Mouse (Mus musculus): ENCODE data around the gene Camk1d. TPM values are rescaled to one million over a fixed set of nuclear protein-coding genes. Genes with fewer than 3 reads are reported as not detected.
"Not testable (repeated sequence)": the region's sequence is repeated elsewhere in the genome, so short reads cannot be mapped to it uniquely, and the experiment has no call there.

Camk1d gene
- total and polyA plus RNA-seq, 2 experiments = 17.0 to 47.7 TPM

DNA sequence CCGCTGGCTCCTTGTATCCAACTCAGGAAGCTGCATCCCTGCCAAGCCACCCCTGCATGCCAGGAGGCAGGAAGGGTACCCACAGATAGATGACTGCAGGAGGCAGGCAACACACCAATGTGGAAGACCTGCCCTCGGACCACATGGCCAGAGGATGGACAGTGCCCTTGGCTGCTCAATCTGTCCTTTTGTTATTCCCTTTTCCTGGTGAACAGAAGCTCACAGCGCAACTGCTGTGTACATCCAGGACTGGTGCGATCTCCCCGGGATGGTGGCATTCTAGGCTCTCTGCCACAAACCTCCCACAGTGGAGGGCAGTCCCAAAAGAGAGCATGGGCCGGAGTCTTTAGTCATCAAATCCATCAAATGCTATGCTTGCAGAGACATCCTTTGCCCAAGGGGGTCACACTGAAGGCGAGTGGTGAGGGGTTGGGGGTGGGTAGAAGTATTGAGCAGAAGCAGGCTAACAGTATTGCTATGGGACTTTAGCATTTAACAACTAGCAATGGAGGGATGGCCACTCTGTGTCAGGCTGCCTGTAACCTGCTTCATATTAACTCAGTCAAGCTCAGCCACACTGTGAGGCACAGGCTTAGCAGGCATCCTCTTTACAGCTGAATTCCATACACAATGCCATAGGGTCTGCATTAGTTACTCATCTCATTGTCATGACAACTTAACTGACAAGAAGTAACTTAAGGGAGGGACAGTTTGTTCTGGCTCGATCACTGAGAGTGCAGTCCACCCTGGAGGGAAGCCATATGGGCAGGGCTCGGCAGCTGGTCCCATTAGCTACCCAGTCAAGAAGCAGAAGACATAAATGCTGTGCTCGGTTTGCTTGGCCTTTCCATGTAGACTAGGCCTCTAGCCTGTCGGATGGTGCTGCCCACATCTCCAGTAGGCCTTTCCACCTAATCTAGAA is 106.1 kb downstream of the Camk1d start:
- H3K4me3 ChIP-seq (ENCODE audit: insufficient read depth, low read depth, low read length) = no peak overlapping the region
- H3K79me2 ChIP-seq (ENCODE audit: control insufficient read depth, insufficient read depth, low read length) = peaks cover 19% of the 10 kb centered on the region; the same call in 1 of the 2 replicates
- 82% methylated on average over 11 of the region's 11 CpGs for WGBS
- H3K27ac ChIP-seq (replicated peaks; ENCODE audit: insufficient read depth, low read depth, low read length) = no peak overlapping the region
- TF ChIP-seq POLR2A (IDR thresholded peaks at IDR 0.05; ENCODE audit: extremely low read depth, insufficient read depth, low read length) = no peak
- no peak for TF ChIP-seq CTCF (IDR thresholded peaks at IDR 0.05; ENCODE audit: low read depth, low read length)
- H3K9ac ChIP-seq (ENCODE audit: low read depth, low read length) = no peak overlapping the region
- peak; percentile 20 for DNase-seq (ENCODE audit: extremely low read depth, low read depth, low spot score)
- H3K27me3 ChIP-seq (ENCODE audit: control insufficient read depth, insufficient read depth, low read length) = no peaks in the 10 kb centered on the region
- no peaks in the 10 kb centered on the region for H3K36me3 ChIP-seq (ENCODE audit: control insufficient read depth, insufficient read depth, low read length)
- peaks cover 12% of the 10 kb centered on the region for H3K4me1 ChIP-seq (ENCODE audit: control insufficient read depth, insufficient read depth, low read length)

GRCm38 (mm10) chr2:5605849-5606248 is 108.5 kb downstream of the Camk1d start:
- no peak for DNase-seq (ENCODE audit: extremely low read depth, low read depth, low spot score)
- TF ChIP-seq POLR2A (IDR thresholded peaks at IDR 0.05; ENCODE audit: extremely low read depth, insufficient read depth, low read length) (no peak), CTCF (IDR thresholded peaks at IDR 0.05; ENCODE audit: low read depth, low read length) (no peak)
- Histone ChIP-seq H3K36me3 (ENCODE audit: control insufficient read depth, insufficient read depth, low read length) (no peaks in the 10 kb centered on the region), H3K9ac (ENCODE audit: low read depth, low read length) (no peak overlapping the region), H3K79me2 (ENCODE audit: control insufficient read depth, insufficient read depth, low read length) (peaks cover 16% of the 10 kb centered on the region; the same call in 1 of the 2 replicates), H3K4me1 (ENCODE audit: control insufficient read depth, insufficient read depth, low read length) (peaks cover 10% of the 10 kb centered on the region), H3K4me3 (ENCODE audit: insufficient read depth, low read depth, low read length) (no peak overlapping the region), H3K27ac (replicated peaks; ENCODE audit: insufficient read depth, low read depth, low read length) (no peak overlapping the region), H3K27me3 (ENCODE audit: control insufficient read depth, insufficient read depth, low read length) (no peaks in the 10 kb centered on the region)
- 81% methylated on average over 3 of the region's 3 CpGs for WGBS

DNA sequence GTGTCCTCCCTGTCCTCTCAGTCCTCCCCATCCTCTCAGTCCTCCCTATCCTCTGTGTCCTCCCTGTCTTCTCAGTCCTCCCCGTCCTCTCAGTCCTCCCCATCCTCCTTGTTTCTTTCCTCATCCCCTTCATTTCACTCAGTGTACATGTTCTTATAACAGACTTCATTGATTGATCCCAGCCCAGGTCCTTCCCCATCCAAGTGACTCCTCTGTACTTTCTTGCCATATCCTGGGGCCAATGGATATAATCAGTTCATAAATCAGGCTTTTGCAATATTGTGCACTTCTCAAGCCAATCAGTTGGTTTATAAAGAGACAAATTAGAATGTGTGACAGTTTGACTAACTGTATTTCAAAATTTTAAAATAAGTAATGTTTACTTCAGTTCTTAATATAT is 112.3 kb downstream of the Camk1d start:
- no peak overlapping the region for H3K27ac ChIP-seq (replicated peaks; ENCODE audit: insufficient read depth, low read depth, low read length)
- TF ChIP-seq CTCF (IDR thresholded peaks at IDR 0.05; ENCODE audit: low read depth, low read length) (no peak), POLR2A (IDR thresholded peaks at IDR 0.05; ENCODE audit: extremely low read depth, insufficient read depth, low read length) (no peak)
- WGBS = 84% methylated on average over 1 of the region's 1 CpGs
- H3K4me1 ChIP-seq (ENCODE audit: control insufficient read depth, insufficient read depth, low read length) = peaks cover 13% of the 10 kb centered on the region
- no peak for DNase-seq (ENCODE audit: extremely low read depth, low read depth, low spot score)
- H3K4me3 ChIP-seq (ENCODE audit: insufficient read depth, low read depth, low read length) = no peak overlapping the region
- H3K36me3 ChIP-seq (ENCODE audit: control insufficient read depth, insufficient read depth, low read length) = no peaks in the 10 kb centered on the region
- no peaks in the 10 kb centered on the region for H3K27me3 ChIP-seq (ENCODE audit: control insufficient read depth, insufficient read depth, low read length)
- peaks cover 14% of the 10 kb centered on the region; the same call in 1 of the 2 replicates for H3K79me2 ChIP-seq (ENCODE audit: control insufficient read depth, insufficient read depth, low read length)
- no peak overlapping the region for H3K9ac ChIP-seq (ENCODE audit: low read depth, low read length)

DNA sequence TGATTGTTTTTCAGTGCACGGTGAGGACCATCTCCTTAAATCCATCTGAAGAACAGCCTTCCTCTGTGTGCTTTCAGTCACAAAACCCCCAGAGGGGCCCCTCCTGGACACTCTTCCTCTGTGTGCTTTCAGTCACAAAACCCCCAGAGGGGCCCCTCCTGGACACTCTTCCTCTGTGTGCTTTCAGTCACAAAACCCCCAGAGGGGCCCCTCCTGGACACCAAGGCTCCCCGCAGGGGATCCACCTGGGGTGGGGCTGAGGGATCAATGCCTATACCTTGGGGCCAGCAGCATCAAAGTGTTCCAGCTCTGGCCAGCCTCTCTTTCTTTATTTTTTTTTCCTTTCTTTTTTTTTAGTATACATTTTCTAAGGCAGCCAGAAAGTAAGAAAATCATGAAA is 113.1 kb downstream of the Camk1d start:
- peaks cover 13% of the 10 kb centered on the region for H3K4me1 ChIP-seq (ENCODE audit: control insufficient read depth, insufficient read depth, low read length)
- H3K79me2 ChIP-seq (ENCODE audit: control insufficient read depth, insufficient read depth, low read length) = peaks cover 14% of the 10 kb centered on the region; the same call in 1 of the 2 replicates
- not testable (repeated sequence) for H3K36me3 ChIP-seq (ENCODE audit: control insufficient read depth, insufficient read depth, low read length); H3K27ac ChIP-seq (replicated peaks; ENCODE audit: insufficient read depth, low read depth, low read length); H3K4me3 ChIP-seq (ENCODE audit: insufficient read depth, low read depth, low read length); H3K9ac ChIP-seq (ENCODE audit: low read depth, low read length); DNase-seq (ENCODE audit: extremely low read depth, low read depth, low spot score); H3K27me3 ChIP-seq (ENCODE audit: control insufficient read depth, insufficient read depth, low read length)
- WGBS = 24% methylated on average over 2 of the region's 2 CpGs

GRCm38 (mm10) chr2:5600183-5600962 is 113.9 kb downstream of the Camk1d start:
- DNase-seq (ENCODE audit: extremely low read depth, low read depth, low spot score) = peak; percentile 74
- no peak overlapping the region; the same call in 1 of the 2 replicates for H3K27ac ChIP-seq (replicated peaks; ENCODE audit: insufficient read depth, low read depth, low read length)
- H3K27me3 ChIP-seq (ENCODE audit: control insufficient read depth, insufficient read depth, low read length) = no peaks in the 10 kb centered on the region
- TF ChIP-seq POLR2A (IDR thresholded peaks at IDR 0.05; ENCODE audit: extremely low read depth, insufficient read depth, low read length) (no peak), CTCF (IDR thresholded peaks at IDR 0.05; ENCODE audit: low read depth, low read length) (no peak)
- H3K4me3 ChIP-seq (ENCODE audit: insufficient read depth, low read depth, low read length) = no peak overlapping the region
- 28% methylated on average over 8 of the region's 8 CpGs for WGBS
- H3K4me1 ChIP-seq (ENCODE audit: control insufficient read depth, insufficient read depth, low read length) = peaks cover 13% of the 10 kb centered on the region
- no peaks in the 10 kb centered on the region for H3K36me3 ChIP-seq (ENCODE audit: control insufficient read depth, insufficient read depth, low read length)
- H3K79me2 ChIP-seq (ENCODE audit: control insufficient read depth, insufficient read depth, low read length) = peaks cover 16% of the 10 kb centered on the region; the same call in 1 of the 2 replicates
- no peak overlapping the region for H3K9ac ChIP-seq (ENCODE audit: low read depth, low read length)
